Mouse (Mus musculus): ENCODE measurements around the gene Taok3.
A peak's percentile ranks its signal among the peaks of the same experiment; 100 is the strongest.

Taok3 gene

GRCm38 (mm10) chr5:117303691-117304579, 184.0 kb downstream of the Taok3 start:
- DNase-seq (ENCODE audit: low spot score) = no peak

- peak; percentile 87 for DNase-seq (ENCODE audit: low spot score)
Observed at GRCm38 (mm10) chr5:117304947-117305346, 185.0 kb downstream of the Taok3 start.

GRCm38 (mm10) chr5:117305754-117306153, 185.8 kb downstream of the Taok3 start:
- DNase-seq (ENCODE audit: low spot score) = no peak

- no peak for DNase-seq (ENCODE audit: low spot score)
Observed at GRCm38 (mm10) chr5:117306826-117307225, 186.9 kb downstream of the Taok3 start.

- DNase-seq (ENCODE audit: low spot score) = peak; percentile 52
Observed at GRCm38 (mm10) chr5:117307699-117308098, 187.8 kb downstream of the Taok3 start.

DNA sequence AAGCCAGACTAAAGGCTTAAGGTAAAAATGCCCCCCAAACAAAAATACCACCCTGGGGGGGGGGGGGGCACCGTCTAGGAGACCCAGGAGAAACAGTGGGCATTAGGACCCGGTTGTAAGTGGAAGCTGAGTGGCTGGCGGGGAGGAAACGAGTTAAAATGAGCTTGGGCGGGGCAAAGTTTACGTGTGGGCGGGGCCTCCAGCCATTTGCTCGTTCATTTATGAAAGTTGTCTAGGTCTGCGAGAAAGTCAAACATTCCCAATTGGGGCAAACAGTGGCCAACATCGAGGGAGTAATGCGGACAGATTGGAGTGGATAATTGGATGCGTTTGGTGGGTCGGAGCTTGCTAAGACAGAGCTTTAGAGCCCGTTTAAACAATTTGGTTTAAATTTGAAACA, 193.5 kb downstream of the Taok3 start:
- no peak for DNase-seq (ENCODE audit: low spot score)

- DNase-seq (ENCODE audit: low spot score) = no peak
Observed at GRCm38 (mm10) chr5:117313909-117314308, 194.0 kb downstream of the Taok3 start.

GRCm38 (mm10) chr5:117314587-117315428, 194.9 kb downstream of the Taok3 start:
- no peak for DNase-seq (ENCODE audit: low spot score)

GRCm38 (mm10) chr5:117318741-117319629, 199.1 kb downstream of the Taok3 start, which contains the start of gene Vsig10:
Gene Vsig10, plus strand, starts transcription at chr5:117319083.
- peak; percentile 7 for DNase-seq (ENCODE audit: low spot score)

DNA sequence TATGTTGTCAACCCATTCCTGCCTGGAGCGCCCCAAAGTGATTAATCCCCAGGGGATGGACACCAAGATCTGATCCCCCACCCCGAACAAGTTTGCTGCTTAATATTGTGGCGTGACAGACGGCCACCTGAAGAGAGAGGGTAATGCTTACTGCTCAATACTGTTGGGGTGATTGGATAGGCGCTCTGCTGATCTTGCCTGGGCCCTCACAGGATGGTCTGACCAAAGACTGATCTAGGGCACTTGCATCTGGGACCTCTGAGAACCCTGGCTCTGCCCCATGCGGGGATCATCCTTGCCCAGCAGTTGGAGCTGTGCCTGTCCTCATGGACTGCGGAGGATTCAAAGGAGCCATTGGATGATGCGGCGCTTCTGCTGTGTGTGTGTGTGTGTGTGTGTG, 203.8 kb downstream of the Taok3 start:
- DNase-seq (ENCODE audit: low spot score) = no peak
